Mouse (Mus musculus) testis, adult 2 months (tissue): Measurements from ENCODE around the gene Zdhhc8.

Experiments
- CTCF ChIP-seq: fragments of 200-500 bp; IDR thresholded peaks from 2 replicates; pipeline ENCODE4 v1.5.1; 2012; ENCODE audit warnings: low read depth, mild to moderate bottlenecking, inconsistent platforms, low read length, moderate library complexity; ENCODE audit not compliant: control insufficient read depth, insufficient read depth, insufficient replicate concordance
- POLR2A ChIP-seq: fragments of 200-500 bp; IDR thresholded peaks from 2 replicates; pipeline ENCODE4 v1.6.1; 2012; ENCODE audit warnings: low read depth, mild to moderate bottlenecking, inconsistent platforms, low read length, moderate library complexity; ENCODE audit not compliant: control insufficient read depth

DNA sequence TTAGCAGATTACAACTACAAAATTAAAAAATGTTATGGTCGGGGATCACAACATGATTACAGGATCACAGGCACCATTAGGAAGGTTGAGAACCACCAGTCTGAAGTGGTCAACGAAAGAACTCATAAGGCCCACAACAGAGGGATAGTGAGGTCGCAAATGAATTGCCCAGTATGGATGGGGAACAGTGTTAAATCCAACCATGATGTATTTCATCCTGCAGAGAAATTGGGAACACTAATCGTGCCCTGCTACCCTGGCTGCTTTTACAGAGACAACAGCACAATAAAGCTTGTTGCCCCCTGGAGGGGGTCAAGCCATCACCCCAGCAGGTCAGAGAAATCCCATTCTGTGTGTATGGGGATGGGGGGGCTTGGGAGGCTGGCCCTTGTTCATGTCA is 15.3 kb upstream of the Zdhhc8 start:
- TF ChIP-seq CTCF: no peak
- no peak for TF ChIP-seq POLR2A
